Mouse (Mus musculus) CH12.LX (cell line): ENCODE measurements around the gene Nprl3.

Source experiments
- BHLHE40 ChIP-seq: IDR thresholded peaks from 2 replicates; pipeline ENCODE4 v1.6.1; 2011; ENCODE audit warnings: mild to moderate bottlenecking, low read depth, low read length, improper control_type of control experiment
- CTCF ChIP-seq, 2 experiments: IDR thresholded peaks in 1 of 2; conservative IDR thresholded peaks in 1 of 2; 2 replicates each; pipeline ENCODE4 v1.5.1; 2011 to 2012; ENCODE audit warnings: low read depth in 2 of 2, low read length in 2 of 2, improper control_type of control experiment in 1 of 2, inconsistent platforms in 1 of 2, mild to moderate bottlenecking in 1 of 2, moderate library complexity in 1 of 2
- E2F4 ChIP-seq: IDR thresholded peaks from 2 replicates; pipeline ENCODE4 v1.6.1; 2011; ENCODE audit warnings: low read depth, low read length, improper control_type of control experiment; ENCODE audit not compliant: insufficient replicate concordance
- JUND ChIP-seq: conservative IDR thresholded peaks from 2 replicates; pipeline ENCODE4 v1.6.1; 2011; ENCODE audit warnings: low read depth, low read length, improper control_type of control experiment
- MAX ChIP-seq: IDR thresholded peaks from 2 replicates; pipeline ENCODE4 v1.6.1; 2011; ENCODE audit warnings: low read length, improper control_type of control experiment
- MAZ ChIP-seq: IDR thresholded peaks from 2 replicates; pipeline ENCODE4 v1.6.1; 2012; ENCODE audit warnings: low read depth, mild to moderate bottlenecking, inconsistent platforms, low read length, improper control_type of control experiment, moderate library complexity
- MXI1 ChIP-seq: IDR thresholded peaks from 2 replicates; pipeline ENCODE4 v1.6.1; 2011; ENCODE audit warnings: mild to moderate bottlenecking, low read depth, low read length, improper control_type of control experiment
- POLR2A ChIP-seq: IDR thresholded peaks from 2 replicates; pipeline ENCODE4 v1.6.1; 2011; ENCODE audit warnings: low read depth, mild to moderate bottlenecking, improper control_type of control experiment, low read length
- RAD21 ChIP-seq: IDR thresholded peaks from 2 replicates; pipeline ENCODE4 v1.6.1; 2011; ENCODE audit warnings: low read depth, mild to moderate bottlenecking, low read length, improper control_type of control experiment, moderate library complexity
- SMC3 ChIP-seq: IDR thresholded peaks from 2 replicates; pipeline ENCODE4 v1.6.1; 2011; ENCODE audit warnings: low read depth, low read length, improper control_type of control experiment
- TCF12 ChIP-seq: IDR thresholded peaks from 2 replicates; pipeline ENCODE4 v1.6.1; 2014; ENCODE audit warnings: low read depth, mild to moderate bottlenecking, inconsistent platforms, low read length, improper control_type of control experiment
- USF1 ChIP-seq: IDR thresholded peaks from 2 replicates; pipeline ENCODE4 v1.6.1; 2014; ENCODE audit warnings: low read depth, mild to moderate bottlenecking, inconsistent platforms, low read length, improper control_type of control experiment
- ZC3H11A ChIP-seq: IDR thresholded peaks from 2 replicates; pipeline ENCODE4 v1.6.1; 2012; ENCODE audit warnings: low read depth, mild to moderate bottlenecking, inconsistent platforms, low read length, improper control_type of control experiment
- ZNF384 ChIP-seq: IDR thresholded peaks from 2 replicates; pipeline ENCODE4 v1.6.1; 2012; ENCODE audit warnings: low read depth, low read length, improper control_type of control experiment, inconsistent platforms

- TF ChIP-seq ZNF384 (no peak), CTCF (conservative IDR thresholded peaks at IDR 0.05 in 1 of 2, IDR thresholded peaks at IDR 0.05 in 1 of 2; ENCODE audit: low read depth in 2 of 2, low read length in 2 of 2) (no peak), TCF12 (no peak), JUND (no peak), POLR2A (no peak), ZC3H11A (no peak), BHLHE40 (no peak), SMC3 (no peak), MAZ (no peak), MXI1 (no peak), RAD21 (no peak), E2F4 (no peak), USF1 (no peak), MAX (no peak)
Observed at GRCm38 (mm10) chr11:32197766-32198165, 69.7 kb downstream of the Nprl3 start.
